Mouse (Mus musculus) skeletal muscle tissue, adult 2 months (tissue): ENCODE data around the gene Gm17374.
"Not testable (repeated sequence)": the region's sequence is repeated elsewhere in the genome, so short reads cannot be mapped to it uniquely, and the experiment has no call there.

Experiments used
- DNase-seq: peaks from one replicate; pipeline ENCODE4 v3.0.0-alpha.2; 2012; ENCODE audit warnings: low read depth, low spot score

The Gm17374 gene

DNA sequence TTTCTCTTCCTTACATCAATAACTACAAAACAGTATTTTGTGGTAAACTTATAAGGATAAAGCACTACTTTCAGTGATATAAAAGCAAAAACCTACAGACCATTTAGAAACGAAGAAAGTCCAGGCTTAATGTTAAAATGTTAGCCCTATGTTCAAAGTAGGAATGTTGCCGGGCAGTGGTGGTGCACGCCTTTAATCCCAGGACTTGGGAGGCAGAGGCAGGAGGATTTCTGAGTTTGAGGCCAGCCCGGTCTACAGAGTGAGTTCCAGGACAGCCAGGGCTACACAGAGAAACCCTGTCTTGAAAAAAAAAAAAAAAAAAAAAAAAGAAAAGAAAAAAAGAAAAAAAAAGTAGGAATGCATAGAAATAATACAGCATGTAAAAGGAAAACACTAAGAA, at the start of gene Gm17374:
TSS of gene Gm17374 (plus strand) at position 301 of the 400 bp plus-strand sequence.
- not testable (repeated sequence) for DNase-seq

GRCm38 (mm10) chr2:140104951-140105350, 46.9 kb upstream of the Gm17374 start:
- DNase-seq: no peak

- DNase-seq: peak; percentile 12
Measured at GRCm38 (mm10) chr2:140107641-140108040, 44.2 kb upstream of the Gm17374 start.

GRCm38 (mm10) chr2:140108945-140109344, 42.9 kb upstream of the Gm17374 start:
- no peak for DNase-seq

DNA sequence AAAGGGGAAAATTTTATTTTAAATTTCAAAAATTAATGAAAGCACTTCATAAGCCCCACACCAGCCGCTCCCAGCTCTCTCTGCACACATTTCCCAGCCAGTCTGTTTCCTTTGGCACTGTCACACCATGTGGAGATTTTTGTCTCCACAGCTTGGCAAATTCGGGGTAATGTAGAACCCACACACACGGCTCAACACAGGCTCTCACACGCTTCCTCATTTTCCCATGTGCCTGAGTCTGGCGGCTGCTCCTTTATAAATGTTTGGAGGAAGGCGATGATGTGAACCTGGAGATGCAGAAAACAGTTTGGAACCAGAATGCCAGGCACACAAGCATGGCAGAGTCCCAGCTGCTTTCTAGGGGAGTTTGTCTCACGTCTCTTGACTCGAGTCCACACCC, 38.0 kb upstream of the Gm17374 start:
- DNase-seq: peak; percentile 13

- no peak for DNase-seq
Measured at GRCm38 (mm10) chr2:140125516-140125915, 26.3 kb upstream of the Gm17374 start.

- no peak for DNase-seq
Measured at GRCm38 (mm10) chr2:140159186-140159730, 7.4 kb downstream of the Gm17374 start.

GRCm38 (mm10) chr2:140163351-140163854, 11.6 kb downstream of the Gm17374 start:
- no peak for DNase-seq

GRCm38 (mm10) chr2:140169057-140169456, 17.2 kb downstream of the Gm17374 start:
- no peak for DNase-seq

- DNase-seq: peak; percentile 96
Measured at GRCm38 (mm10) chr2:140170127-140170802, 18.4 kb downstream of the Gm17374 start, which contains the start of the genes Esf1 and Ndufaf5. Esf1 (minus strand) TSS chr2:140170564. Ndufaf5 (plus strand) TSS chr2:140170649.

- DNase-seq: no peak
Measured at GRCm38 (mm10) chr2:140170803-140171553, 19.1 kb downstream of the Gm17374 start.

GRCm38 (mm10) chr2:140185685-140186210, 33.9 kb downstream of the Gm17374 start:
- DNase-seq: not testable (repeated sequence)

DNA sequence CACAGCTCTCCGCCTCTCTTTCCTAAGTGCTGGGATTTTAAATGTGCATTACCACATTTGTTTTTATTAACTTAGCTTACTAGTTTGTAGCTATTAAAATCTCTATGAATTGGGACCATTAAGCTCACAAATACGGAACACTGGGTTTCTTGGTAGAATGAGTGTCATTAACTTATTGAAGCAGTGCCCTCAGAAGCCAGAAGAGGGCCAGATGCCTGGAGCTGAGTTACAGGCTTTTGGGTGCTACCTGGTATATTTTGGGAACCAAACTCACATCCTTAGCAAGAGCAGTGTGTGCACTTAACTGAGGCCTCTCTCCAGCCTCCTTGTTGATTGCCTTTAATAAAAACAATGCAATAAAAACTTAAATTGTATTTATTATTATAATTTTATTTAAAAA, 48.9 kb downstream of the Gm17374 start:
- DNase-seq: no peak

- peak; percentile 24 for DNase-seq
Measured at GRCm38 (mm10) chr2:140202573-140202972, 50.7 kb downstream of the Gm17374 start.
